Mouse (Mus musculus) intestine, postnatal 0 days (tissue): Measurements from ENCODE around the gene Prcp. TPM values are rescaled to one million over a fixed set of nuclear protein-coding genes. Genes with fewer than 3 reads are reported as not detected.
"Not testable (repeated sequence)": the region's sequence is repeated elsewhere in the genome, so short reads cannot be mapped to it uniquely, and the experiment has no call there.

Source experiments
- ATAC-seq: fragments of 200-750 bp; cut with Nextera tagmentation; 2 replicates; pipeline ENCODE4 v1.8.0; 2017; ENCODE audit warnings: mild to moderate bottlenecking, moderate TSS enrichment, moderate library complexity
- H3K27ac ChIP-seq: fragments of 300-500 bp; sonication (generic); 2 replicates; pipeline ENCODE4 v1.5.1; 2014; ENCODE audit warnings: mild to moderate bottlenecking, low read depth, low read length, moderate library complexity
- H3K27me3 ChIP-seq: fragments of 300-500 bp; sonication (generic); replicated peaks from 2 replicates; pipeline ENCODE4 v1.6.1; 2014; ENCODE audit warnings: low read length, mixed read lengths; ENCODE audit not compliant: control insufficient read depth, insufficient read depth
- H3K36me3 ChIP-seq: fragments of 300-500 bp; sonication (generic); 2 replicates; pipeline ENCODE4 v1.6.1; 2014; ENCODE audit warnings: mild to moderate bottlenecking, moderate library complexity; ENCODE audit not compliant: control insufficient read depth, insufficient read depth
- H3K4me1 ChIP-seq: fragments of 300-500 bp; sonication (generic); replicated peaks from 2 replicates; pipeline ENCODE4 v1.6.1; 2014; ENCODE audit warnings: antibody characterized with exemption, low read length, mixed read lengths; ENCODE audit not compliant: control insufficient read depth, insufficient read depth
- H3K4me2 ChIP-seq: fragments of 300-500 bp; sonication (generic); replicated peaks from 2 replicates; pipeline ENCODE4 v1.6.1; 2014; ENCODE audit warnings: low read depth, mild to moderate bottlenecking, moderate library complexity
- H3K4me3 ChIP-seq: fragments of 300-500 bp; sonication (generic); 2 replicates; pipeline ENCODE4 v1.5.1; 2014; ENCODE audit warnings: low read depth, low read length
- H3K9ac ChIP-seq: fragments of 300-500 bp; sonication (generic); 2 replicates; pipeline ENCODE4 v1.6.1; 2014; ENCODE audit warnings: mild to moderate bottlenecking, low read depth, low read length
- H3K9me3 ChIP-seq: fragments of 300-500 bp; sonication (generic); 2 replicates; pipeline ENCODE4 v1.6.1; 2016; ENCODE audit warnings: mixed run types; ENCODE audit not compliant: control insufficient read depth
- CTCF ChIP-seq: sonication (generic); IDR thresholded peaks from 2 replicates; pipeline ENCODE4 v1.5.1; 2016; ENCODE audit warnings: low read depth, mild to moderate bottlenecking, control low read depth, antibody characterized with exemption, moderate library complexity
- WGBS: fragments of 180-500 bp; shearing (Covaris S2); extraction: QIAGEN DNeasy Blood & Tissue Kit; methylation state at CpG from one replicate; pipeline ENCODE4 v1.1.7; 2014; 5-methylcytosine and 5-hydroxymethylcytosine counted together
- polyA plus RNA-seq: library from polyadenylated mRNA; unstranded; fragments of >200 nt; fragmentation: Nextera tagmentation; extraction: Ambion mirVana; gene quantifications from 2 replicates; pipeline ENCODE4 v1.2.1, GENCODE M21; 2015

The Prcp gene
- polyA plus RNA-seq, 1 experiment from 2014 or later, result 25.4 TPM

GRCm38 (mm10) chr7:92896036-92896435 is 21.8 kb downstream of the Prcp start:
- WGBS, result 75% methylated on average over 5 of the region's 5 CpGs
- no peak overlapping the region for H3K27ac ChIP-seq
- ATAC-seq, result no peak
- H3K27me3 ChIP-seq, result no peaks in the 10 kb centered on the region
- H3K4me3 ChIP-seq, result no peak overlapping the region
- no peaks in the 10 kb centered on the region for H3K9me3 ChIP-seq
- H3K36me3 ChIP-seq, result no peaks in the 10 kb centered on the region
- no peak overlapping the region for H3K9ac ChIP-seq
- no peak for TF ChIP-seq CTCF
- H3K4me2 ChIP-seq, result no peak overlapping the region
- no peaks in the 10 kb centered on the region; the same call in 1 of the 2 replicates for H3K4me1 ChIP-seq

GRCm38 (mm10) chr7:92897021-92897420 is 22.8 kb downstream of the Prcp start:
- Histone ChIP-seq H3K4me1 (no peaks in the 10 kb centered on the region; the same call in 1 of the 2 replicates), H3K27me3 (no peaks in the 10 kb centered on the region), H3K9ac (no peak overlapping the region), H3K27ac (no peak overlapping the region), H3K4me2 (no peak overlapping the region), H3K9me3 (no peaks in the 10 kb centered on the region), H3K36me3 (no peaks in the 10 kb centered on the region), H3K4me3 (no peak overlapping the region)
- WGBS, result 31% methylated on average over 2 of the region's 2 CpGs
- peak; percentile 85 for ATAC-seq
- TF ChIP-seq CTCF, result peak; percentile 81

- H3K9ac ChIP-seq, result no peak overlapping the region
- H3K4me1 ChIP-seq, result no peaks in the 10 kb centered on the region
- no peak overlapping the region for H3K4me2 ChIP-seq
- no peaks in the 10 kb centered on the region for H3K36me3 ChIP-seq
- 41% methylated on average over 7 of the region's 7 CpGs for WGBS
- ATAC-seq, result peak; percentile 83
- no peaks in the 10 kb centered on the region for H3K27me3 ChIP-seq
- no peak overlapping the region for H3K4me3 ChIP-seq
- H3K27ac ChIP-seq, result no peak overlapping the region
- H3K9me3 ChIP-seq, result no peaks in the 10 kb centered on the region
- TF ChIP-seq CTCF, result peak; percentile 95
These were observed 29.2 kb downstream of the Prcp start for GRCm38 (mm10) chr7:92903360-92904038.

GRCm38 (mm10) chr7:92904285-92904684 is 30.0 kb downstream of the Prcp start:
- not testable (repeated sequence) for H3K4me3 ChIP-seq, H3K4me1 ChIP-seq, H3K36me3 ChIP-seq, H3K27me3 ChIP-seq, H3K4me2 ChIP-seq, H3K9me3 ChIP-seq, H3K9ac ChIP-seq, H3K27ac ChIP-seq, ATAC-seq
- WGBS, result 46% methylated on average over 7 of the region's 7 CpGs

- H3K4me3 ChIP-seq, result no peak overlapping the region
- no peaks in the 10 kb centered on the region for H3K27me3 ChIP-seq
- H3K27ac ChIP-seq, result no peak overlapping the region
- H3K4me2 ChIP-seq, result no peak overlapping the region
- H3K9ac ChIP-seq, result no peak overlapping the region
- ATAC-seq, result no peak
- H3K9me3 ChIP-seq, result no peaks in the 10 kb centered on the region
- WGBS, result 77% methylated on average over 6 of the region's 6 CpGs
- no peak for TF ChIP-seq CTCF
- H3K36me3 ChIP-seq, result peaks cover 3% of the 10 kb centered on the region; the same call in 1 of the 2 replicates
- no peaks in the 10 kb centered on the region for H3K4me1 ChIP-seq
These were observed 46.0 kb downstream of the Prcp start for GRCm38 (mm10) chr7:92920172-92920856.

- no peak for ATAC-seq
- Histone ChIP-seq H3K36me3 (peaks cover 3% of the 10 kb centered on the region; the same call in 1 of the 2 replicates), H3K4me1 (no peaks in the 10 kb centered on the region), H3K4me3 (no peak overlapping the region), H3K9me3 (no peaks in the 10 kb centered on the region), H3K9ac (no peak overlapping the region), H3K27ac (no peak overlapping the region), H3K4me2 (no peak overlapping the region), H3K27me3 (no peaks in the 10 kb centered on the region)
- WGBS, result 81% methylated on average over 2 of the region's 2 CpGs
- TF ChIP-seq CTCF, result no peak
These were observed 46.5 kb downstream of the Prcp start for GRCm38 (mm10) chr7:92920857-92921172.
